In the genomic region with DNA sequence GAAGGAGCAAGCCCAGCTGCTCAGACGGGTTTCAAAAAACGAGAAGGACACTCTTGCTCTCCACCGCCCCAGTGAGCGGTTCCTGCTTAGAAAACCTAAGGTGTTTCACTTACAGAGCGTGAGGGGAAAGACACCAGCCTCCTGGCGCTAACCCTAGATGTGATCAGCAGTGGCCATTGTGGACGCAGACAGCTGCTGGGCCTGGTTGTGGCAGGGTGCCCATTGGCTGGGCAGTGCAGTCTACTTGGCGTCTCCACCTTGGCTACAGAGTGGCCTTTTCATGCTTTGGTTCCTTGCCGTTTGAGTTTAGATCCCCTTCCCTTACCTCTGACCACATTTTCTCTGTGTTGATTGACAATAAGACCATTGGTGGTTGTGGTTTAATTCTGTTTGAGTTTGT, we compare ENCODE assay signal across 30 mouse cellular contexts. TPM values are rescaled to one million over a fixed set of nuclear protein-coding genes. Genes with fewer than 3 reads are reported as not detected.
DNase-seq lines count a peak whose midpoint lies in the region; ATAC-seq lines count a peak whose summit lies in the region.
"Had no signal": no experiment of that assay in that cellular context is flagged by ENCODE, and none has a peak within 500 bp of the region (broad histone marks: within the 10 kb centered on the region; RNA-seq: fewer than 3 reads in every experiment).

No protein-coding gene starts in this region.

- 90% methylated on average over 9 of the region's 9 CpGs for WGBS in kidney, embryonic 14.5 days

- no peaks in the 10 kb centered on the region for H3K9me3 ChIP-seq in kidney, embryonic 14.5 days (ENCODE audit: control insufficient read depth, low read length)
- H3K9me3 ChIP-seq: embryonic facial prominence, embryonic 10.5 days; embryonic facial prominence, embryonic 15.5 days; forebrain, embryonic 13.5 days; hindbrain, embryonic 10.5 days; intestine, embryonic 15.5 days; limb, embryonic 12.5 days; liver, embryonic 15.5 days; lung, embryonic 15.5 days; midbrain, embryonic 13.5 days; neural tube, embryonic 15.5 days had no signal

- no peak for ATAC-seq in kidney, embryonic 14.5 days (ENCODE audit: low FRiP score, low TSS enrichment)
- ATAC-seq: forebrain, embryonic 13.5 days; hindbrain, embryonic 16.5 days; intestine, embryonic 15.5 days; midbrain, embryonic 13.5 days had no signal

- peak; percentile 79 for DNase-seq in heart, adult 11 months
- DNase-seq in heart, adult 9 months (ENCODE audit: low spot score in 2 of 2) = no peak
- peak; percentile 33 for DNase-seq in right cerebral cortex, postnatal 4 days
- no peak for DNase-seq in right cerebral cortex, postnatal 25 days
- peak; percentile 33 for DNase-seq in gastrocnemius, postnatal 25 days
- no peak for DNase-seq in thymus, postnatal 14 days
- DNase-seq: B cell, adult 2 months; cerebellum, adult 11 months; heart, adult 2 months; heart, postnatal 14 days; kidney, adult 2 months; kidney, postnatal 10 days; layer of hippocampus, postnatal 36 days; lung, postnatal 36 days; retina, postnatal 1 day; right cerebral cortex, postnatal 14 days; thymus, adult 2 months; thymus, postnatal 4 days had no signal

- H3K36me3 ChIP-seq in kidney, embryonic 14.5 days (ENCODE audit: control insufficient read depth, insufficient read depth, low read length) = no peaks in the 10 kb centered on the region
- H3K36me3 ChIP-seq: embryonic facial prominence, embryonic 10.5 days; embryonic facial prominence, embryonic 15.5 days; hindbrain, embryonic 10.5 days; intestine, embryonic 15.5 days; limb, embryonic 12.5 days; liver, embryonic 15.5 days; lung, embryonic 15.5 days; midbrain, embryonic 13.5 days; neural tube, embryonic 15.5 days had no signal

- H3K9ac ChIP-seq in kidney, embryonic 14.5 days (ENCODE audit: low read depth, low read length) = no peak overlapping the region
- H3K9ac ChIP-seq: embryonic facial prominence, embryonic 15.5 days; forebrain, embryonic 13.5 days; intestine, embryonic 15.5 days; limb, embryonic 12.5 days; liver, embryonic 15.5 days; lung, embryonic 15.5 days; midbrain, embryonic 13.5 days; neural tube, embryonic 15.5 days had no signal

- no peaks in the 10 kb centered on the region for H3K27me3 ChIP-seq in kidney, embryonic 14.5 days (ENCODE audit: control insufficient read depth, insufficient read depth, low read length)
- H3K27me3 ChIP-seq: embryonic facial prominence, embryonic 15.5 days; forebrain, embryonic 13.5 days; intestine, embryonic 15.5 days; limb, embryonic 12.5 days; lung, embryonic 15.5 days; midbrain, embryonic 13.5 days; neural tube, embryonic 15.5 days had no signal

- no peak overlapping the region for H3K27ac ChIP-seq in kidney, embryonic 14.5 days (ENCODE audit: low read depth, low read length)
- H3K27ac ChIP-seq: embryonic facial prominence, embryonic 10.5 days; embryonic facial prominence, embryonic 15.5 days; forebrain, embryonic 13.5 days; heart, adult 2 months; hindbrain, embryonic 10.5 days; intestine, embryonic 15.5 days; limb, embryonic 12.5 days; liver, embryonic 15.5 days; lung, embryonic 15.5 days; midbrain, embryonic 13.5 days; neural tube, embryonic 15.5 days had no signal

- no peaks in the 10 kb centered on the region for H3K4me1 ChIP-seq in kidney, embryonic 14.5 days (ENCODE audit: control insufficient read depth, insufficient read depth, low read length)
- H3K4me1 ChIP-seq: forebrain, embryonic 13.5 days; hindbrain, embryonic 10.5 days; intestine, embryonic 15.5 days; lung, embryonic 15.5 days; midbrain, embryonic 13.5 days had no signal

- H3K4me2 ChIP-seq in kidney, embryonic 14.5 days (replicated peaks; ENCODE audit: low read depth, low read length) = no peak overlapping the region
- H3K4me2 ChIP-seq: embryonic facial prominence, embryonic 15.5 days; forebrain, embryonic 13.5 days; intestine, embryonic 15.5 days; limb, embryonic 12.5 days; liver, embryonic 15.5 days; lung, embryonic 15.5 days; midbrain, embryonic 13.5 days; neural tube, embryonic 15.5 days had no signal

- no peak overlapping the region for H3K4me3 ChIP-seq in kidney, embryonic 14.5 days (ENCODE audit: low read length)
- H3K4me3 ChIP-seq: embryonic facial prominence, embryonic 10.5 days; embryonic facial prominence, embryonic 15.5 days; forebrain, embryonic 13.5 days; heart, adult 2 months; hindbrain, embryonic 10.5 days; intestine, embryonic 15.5 days; limb, embryonic 12.5 days; liver, embryonic 15.5 days; lung, embryonic 15.5 days; midbrain, embryonic 13.5 days; neural tube, embryonic 15.5 days had no signal

RNA-seq across cellular contexts. Expression of gene Mylip, which starts 47.6 kb away (rescaled TPM):
- total RNA-seq in gastrocnemius, postnatal 25 days (2021) = 10 to 100 TPM in 1 of 2 experiments, 1 to 10 TPM in 1; 6.1 to 11.4 TPM
- 7.7 and 11.3 TPM in 2 replicates for polyA plus RNA-seq in kidney, embryonic 14.5 days (2014; fragmentation: Nextera tagmentation; extraction: Ambion mirVana)

Comparison
In these comparisons a context has a peak if more than half of its experiments do, and no peak if none do; other contexts are left out.
1. DNase-seq: peak in heart, adult 11 months (single experiment), right cerebral cortex, postnatal 4 days (single experiment) and gastrocnemius, postnatal 25 days (single experiment); none in heart, adult 9 months (0 of 2), right cerebral cortex, postnatal 25 days (single experiment) and thymus, postnatal 14 days (single experiment).